Mouse (Mus musculus): ENCODE measurements around the gene P2rx5.

DNA sequence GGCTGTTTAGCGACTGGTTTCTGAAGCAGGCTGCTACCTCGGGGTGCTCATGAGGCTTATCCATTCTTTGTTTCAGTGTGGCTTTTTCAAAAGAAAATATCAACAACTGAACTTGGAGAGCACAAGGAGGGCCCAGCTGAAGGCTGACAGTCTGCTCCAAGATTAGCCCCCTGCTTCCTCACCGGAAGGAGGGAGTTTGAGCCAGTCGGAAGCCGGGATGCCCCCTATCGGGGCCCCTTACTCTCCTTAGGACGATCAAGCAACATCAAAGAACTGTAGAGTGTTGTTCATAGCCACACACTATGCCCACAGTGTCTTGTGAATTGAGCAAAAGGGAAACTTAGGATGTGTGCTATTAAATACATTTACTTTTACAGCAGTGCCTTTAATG is 13.3 kb upstream of the P2rx5 start:
- no peak for TF ChIP-seq CTCF (IDR thresholded peaks at IDR 0.05; ENCODE audit: control insufficient read depth, insufficient read depth, insufficient read length)
- no peak for TF ChIP-seq MYOD1 (IDR thresholded peaks at IDR 0.05; ENCODE audit: control insufficient read depth, insufficient read length, low read depth)
- TF ChIP-seq USF1 (IDR thresholded peaks at IDR 0.05; ENCODE audit: low read depth): no peak
- TF ChIP-seq FOSL1 (IDR thresholded peaks at IDR 0.05; ENCODE audit: insufficient read depth, low read length, poor library complexity, severe bottlenecking): no peak
- no peak for TF ChIP-seq MAX (IDR thresholded peaks at IDR 0.05)
- TF ChIP-seq CEBPB (IDR thresholded peaks at IDR 0.05; ENCODE audit: low read depth): no peak
- no peak for TF ChIP-seq MYOG (IDR thresholded peaks at IDR 0.05; ENCODE audit: control insufficient read depth, extremely low read depth, insufficient read length)
